Mouse (Mus musculus) large intestine, adult 2 months (tissue): ENCODE results near the gene Asap3. TPM values are rescaled to one million over a fixed set of nuclear protein-coding genes. Genes with fewer than 3 reads are reported as not detected.
A peak's percentile ranks its signal among the peaks of the same experiment; 100 is the strongest.

Source experiments
- DNase-seq: peaks from one replicate; pipeline ENCODE4 v3.0.0-alpha.2; 2012; ENCODE audit warnings: low read depth, low spot score
- WGBS: fragments of 180-500 bp; shearing (Covaris S2); methylation state at CpG from one replicate; pipeline ENCODE4 v1.1.7; 2018; 5-methylcytosine and 5-hydroxymethylcytosine counted together
- polyA plus RNA-seq: library from polyadenylated mRNA; depleted of rRNA; stranded (reverse); fragments of >200 nt; gene quantifications from 2 replicates; pipeline ENCODE4 v1.2.3, GENCODE M21; 2012; rRNA removed

Asap3 gene
- polyA plus RNA-seq, 1 experiment: 2.3 TPM

DNA sequence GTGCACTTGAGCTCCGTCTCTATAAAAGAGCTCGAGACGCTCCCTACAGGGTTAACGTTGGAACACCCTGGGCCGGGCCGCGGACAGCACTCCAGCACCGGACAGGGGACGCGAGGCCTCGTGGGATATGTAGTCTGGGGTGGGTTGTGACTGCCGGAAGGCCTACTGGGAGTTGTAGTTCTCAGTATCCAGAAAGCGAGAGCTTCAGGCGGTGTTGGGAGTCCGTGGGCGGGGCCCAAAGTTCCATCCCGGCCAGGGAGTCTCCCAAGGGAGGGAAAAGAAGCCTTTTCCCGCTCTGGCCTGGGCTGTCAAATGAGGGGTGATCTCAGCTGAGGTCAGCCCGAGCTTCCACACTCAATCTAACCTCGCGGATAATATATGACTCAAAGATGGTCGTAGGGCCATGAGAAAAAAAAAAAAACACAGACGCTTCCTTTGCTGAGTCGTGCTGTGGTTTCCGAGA, 79.2 kb downstream of the Asap3 start:
- WGBS: under 1% methylated on average over 25 of the region's 25 CpGs

DNA sequence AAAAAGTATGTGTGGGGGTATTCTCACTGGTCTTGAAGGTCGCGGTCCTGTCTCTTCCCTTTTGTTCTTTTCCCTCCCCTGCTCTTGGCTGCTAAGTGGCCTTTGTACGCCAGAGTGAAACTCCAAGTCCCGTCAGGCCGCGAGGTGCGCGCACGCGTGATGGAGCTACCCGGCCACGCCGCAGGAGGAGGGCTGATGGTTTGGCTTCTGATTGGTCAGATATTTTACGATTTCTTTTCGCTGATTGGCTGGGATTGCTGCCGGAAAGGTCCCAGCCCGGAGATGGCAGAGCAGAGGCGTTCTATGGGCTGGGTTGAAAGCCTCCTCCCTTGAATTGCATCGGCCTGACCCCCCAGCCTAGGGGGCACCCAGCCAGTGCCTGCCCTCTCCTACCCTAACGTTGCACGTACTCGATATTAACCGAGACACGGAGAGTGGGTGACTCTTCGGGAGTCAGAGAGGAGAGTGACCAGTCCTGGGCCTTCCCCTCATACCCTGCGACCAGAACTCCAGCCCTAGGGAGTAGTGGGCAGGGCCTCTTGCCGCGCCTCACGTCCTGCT, 79.7 kb downstream of the Asap3 start:
- peak; percentile 97 for DNase-seq
- under 1% methylated on average over 29 of the region's 29 CpGs for WGBS

More for the DNA sequence above, 79.2 kb downstream of the Asap3 start:
- peak; percentile 95 for DNase-seq

DNA sequence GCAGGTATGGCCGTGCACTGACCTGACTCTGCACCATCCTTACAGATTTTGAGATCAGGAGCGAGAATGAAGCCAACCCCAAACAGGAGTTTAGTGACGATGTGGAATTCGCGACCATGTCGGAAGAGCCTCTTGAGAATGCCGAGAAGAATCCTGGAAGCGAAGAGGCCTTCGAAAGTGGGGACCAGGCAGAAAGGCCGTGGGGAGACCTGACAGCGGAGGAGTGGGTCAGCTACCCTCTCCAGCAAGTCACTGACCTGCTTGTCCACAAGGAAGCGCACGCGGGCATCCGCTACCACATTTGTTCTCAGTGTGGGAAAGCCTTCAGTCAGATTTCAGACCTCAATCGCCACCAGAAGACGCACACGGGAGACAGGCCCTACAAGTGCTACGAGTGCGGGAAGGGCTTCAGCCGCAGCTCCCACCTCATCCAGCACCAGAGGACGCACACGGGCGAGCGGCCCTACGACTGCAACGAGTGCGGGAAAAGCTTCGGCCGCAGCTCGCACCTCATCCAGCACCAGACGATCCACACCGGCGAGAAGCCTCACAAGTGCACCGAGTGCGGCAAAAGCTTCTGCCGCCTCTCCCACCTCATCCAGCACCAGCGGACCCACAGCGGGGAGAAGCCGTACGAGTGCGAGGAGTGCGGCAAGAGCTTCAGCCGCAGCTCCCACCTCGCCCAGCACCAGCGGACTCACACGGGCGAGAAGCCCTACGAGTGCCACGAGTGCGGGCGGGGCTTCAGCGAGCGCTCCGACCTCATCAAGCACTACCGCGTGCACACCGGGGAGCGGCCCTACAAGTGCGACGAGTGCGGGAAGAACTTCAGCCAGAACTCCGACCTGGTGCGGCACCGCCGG, 84.0 kb downstream of the Asap3 start:
- no peak for DNase-seq
- WGBS: 85% methylated on average over 66 of the region's 66 CpGs

DNA sequence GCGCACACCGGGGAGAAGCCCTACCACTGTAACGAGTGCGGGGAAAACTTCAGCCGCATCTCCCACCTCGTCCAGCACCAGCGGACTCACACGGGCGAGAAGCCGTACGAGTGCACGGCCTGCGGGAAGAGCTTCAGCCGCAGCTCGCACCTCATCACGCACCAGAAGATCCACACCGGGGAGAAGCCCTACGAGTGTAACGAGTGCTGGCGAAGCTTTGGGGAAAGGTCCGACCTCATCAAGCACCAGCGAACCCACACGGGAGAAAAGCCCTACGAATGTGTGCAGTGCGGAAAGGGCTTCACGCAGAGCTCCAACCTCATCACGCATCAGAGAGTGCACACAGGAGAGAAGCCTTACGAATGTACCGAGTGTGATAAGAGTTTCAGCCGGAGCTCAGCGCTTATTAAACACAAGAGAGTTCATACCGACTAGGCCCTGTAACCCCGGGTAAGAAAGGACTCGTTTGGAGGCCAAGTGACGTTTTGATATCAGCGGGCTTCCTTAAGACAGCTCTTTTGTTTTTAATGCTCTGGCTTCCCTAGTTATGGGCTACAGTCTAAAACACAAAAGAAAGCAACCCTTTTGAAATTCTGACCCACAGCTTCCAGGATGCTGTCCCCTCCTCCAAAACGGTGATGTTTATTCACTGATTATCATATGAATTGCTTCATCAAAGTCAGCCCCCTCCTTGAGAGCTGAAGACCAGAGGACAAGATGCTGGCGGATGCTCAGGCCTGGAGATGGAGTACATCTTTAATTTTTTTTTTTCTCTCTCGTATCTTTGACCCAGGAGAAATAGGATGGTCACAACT, 84.8 kb downstream of the Asap3 start:
- WGBS: 91% methylated on average over 39 of the region's 39 CpGs

DNA sequence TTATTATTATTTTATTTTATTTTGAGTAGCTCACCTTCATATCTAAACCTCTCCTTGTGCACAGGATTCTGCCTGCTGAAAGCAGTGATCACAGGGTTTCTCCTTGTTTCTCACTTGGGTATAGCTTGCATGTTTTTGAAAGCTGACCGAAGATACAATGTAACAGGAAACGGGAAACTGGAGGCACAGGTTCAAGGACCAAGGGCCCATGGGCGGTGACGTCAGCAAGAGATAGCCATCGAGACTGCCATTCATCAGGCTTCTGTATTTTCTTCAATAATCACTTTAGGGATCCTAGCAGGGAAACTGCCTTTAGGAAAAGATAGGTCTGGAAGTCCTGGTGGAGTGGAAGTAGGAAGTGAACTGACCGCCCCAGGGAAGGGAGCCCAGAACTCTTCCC, 85.5 kb downstream of the Asap3 start:
- no peak for DNase-seq
- 89% methylated on average over 6 of the region's 6 CpGs for WGBS

More for the DNA sequence above, 84.8 kb downstream of the Asap3 start:
- no peak for DNase-seq

Other genes starting within 250 kb of the Asap3 start
- gene Gale, start 242.6 kb upstream of the Asap3 start, polyA plus RNA-seq: 276 and 295 TPM in 2 replicates
- gene Lypla2, start 233.7 kb upstream of the Asap3 start, polyA plus RNA-seq: 123 and 127 TPM in 2 replicates
- gene Pithd1, start 219.1 kb upstream of the Asap3 start, polyA plus RNA-seq: 32.6 and 35.3 TPM in 2 replicates
- gene Eloa, start 184.6 kb upstream of the Asap3 start, polyA plus RNA-seq: 11.4 and 12.3 TPM in 2 replicates
- gene Rpl11, start 152.9 kb upstream of the Asap3 start, polyA plus RNA-seq: 386 and 417 TPM in 2 replicates
- gene Id3, start 62.9 kb upstream of the Asap3 start, polyA plus RNA-seq: 242 and 265 TPM in 2 replicates
- gene E2f2, start 34.0 kb upstream of the Asap3 start, polyA plus RNA-seq: 15.9 and 21.0 TPM in 2 replicates
- gene Tcea3, start 41.4 kb downstream of the Asap3 start, polyA plus RNA-seq: 15.3 and 18.2 TPM in 2 replicates
- 6.8 and 11.7 TPM in 2 replicates for gene Zfp46, start 78.3 kb downstream of the Asap3 start, polyA plus RNA-seq
- 7.8 and 9.1 TPM in 2 replicates for gene Hnrnpr, start 104.6 kb downstream of the Asap3 start, polyA plus RNA-seq
- 0.05 and 0.16 TPM in 2 replicates for gene Htr1d, start 217.2 kb downstream of the Asap3 start, polyA plus RNA-seq